ENCODE assay signal across 8 mouse cellular contexts in the genomic region with DNA sequence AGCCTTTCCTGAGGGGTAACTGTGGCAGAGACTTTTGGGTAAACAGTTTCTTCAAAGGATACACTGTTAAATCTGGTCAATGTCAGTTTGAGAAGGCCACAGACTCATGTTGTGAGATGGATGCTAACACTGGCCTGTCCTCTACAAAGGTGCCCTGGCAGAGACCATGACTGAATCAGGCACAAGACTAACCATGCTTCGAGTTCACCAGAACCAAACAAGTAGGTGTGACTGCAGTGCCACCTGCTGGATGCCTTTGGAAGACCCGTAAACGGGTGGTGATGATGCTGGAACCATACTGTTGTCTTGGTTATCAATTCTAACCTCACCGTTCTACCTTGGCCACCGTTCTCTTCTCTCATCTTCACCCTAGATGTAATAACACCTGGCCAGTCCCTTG. TPM values are rescaled to one million over a fixed set of nuclear protein-coding genes. Genes with fewer than 3 reads are reported as not detected.
DNase-seq lines count a peak whose midpoint lies in the region; ATAC-seq and TF ChIP-seq lines count a peak whose summit lies in the region.

No protein-coding gene starts in this region.

- H3K27ac ChIP-seq in ES-Bruce4 (ENCODE audit: insufficient read depth, low read length), result no peak overlapping the region
- no peak overlapping the region for H3K27ac ChIP-seq in embryonic facial prominence, embryonic 12.5 days
- H3K27ac ChIP-seq in heart, embryonic 16.5 days (ENCODE audit: low read length), result no peak overlapping the region

- WGBS in embryonic facial prominence, embryonic 12.5 days, result 18% methylated on average over 5 of the region's 5 CpGs
- WGBS in heart, embryonic 16.5 days, result 13% methylated on average over 5 of the region's 5 CpGs
- WGBS in lung, adult 2 months, result 15% methylated on average over 5 of the region's 5 CpGs

- no peak overlapping the region for H3K4me3 ChIP-seq in ES-Bruce4 (ENCODE audit: low read depth, low read length)
- no peak overlapping the region for H3K4me3 ChIP-seq in embryonic facial prominence, embryonic 12.5 days
- no peak overlapping the region for H3K4me3 ChIP-seq in heart, embryonic 16.5 days (ENCODE audit: low read length)
- H3K4me3 ChIP-seq in lung, adult 2 months (replicated peaks; ENCODE audit: extremely low read depth, low read depth, low read length), result no peak overlapping the region

- TF ChIP-seq CTCF in ES-Bruce4 (IDR thresholded peaks at IDR 0.05; ENCODE audit: low read depth, low read length), result peak; percentile 92
- TF ChIP-seq CTCF in lung, adult 2 months (IDR thresholded peaks at IDR 0.05; ENCODE audit: insufficient read depth, low read length), result peak; percentile 87

- no peak for TF ChIP-seq EP300 in ES-Bruce4 (IDR thresholded peaks at IDR 0.05; ENCODE audit: insufficient read depth, low read depth, low read length)

- no peak overlapping the region for H3K9ac ChIP-seq in ES-Bruce4 (ENCODE audit: low read depth, poor library complexity, severe bottlenecking)
- no peak overlapping the region for H3K9ac ChIP-seq in embryonic facial prominence, embryonic 12.5 days
- no peak overlapping the region for H3K9ac ChIP-seq in heart, embryonic 16.5 days (ENCODE audit: low read length)

- no peaks in the 10 kb centered on the region for H3K36me3 ChIP-seq in ES-Bruce4 (ENCODE audit: control insufficient read depth, insufficient read depth, low read length, poor library complexity, severe bottlenecking)
- no peaks in the 10 kb centered on the region for H3K36me3 ChIP-seq in embryonic facial prominence, embryonic 12.5 days
- no peaks in the 10 kb centered on the region for H3K36me3 ChIP-seq in heart, embryonic 16.5 days (ENCODE audit: control insufficient read depth, insufficient read depth)

- no peak overlapping the region for H3K4me2 ChIP-seq in embryonic facial prominence, embryonic 12.5 days (replicated peaks)
- H3K4me2 ChIP-seq in heart, embryonic 16.5 days (ENCODE audit: low read depth, low read length), result no peak overlapping the region

- H3K27me3 ChIP-seq in ES-Bruce4 (ENCODE audit: control insufficient read depth, insufficient read depth, low read length, poor library complexity, severe bottlenecking), result no peaks in the 10 kb centered on the region
- H3K27me3 ChIP-seq in embryonic facial prominence, embryonic 12.5 days, result no peaks in the 10 kb centered on the region
- H3K27me3 ChIP-seq in heart, embryonic 16.5 days (ENCODE audit: control insufficient read depth, insufficient read depth, low read length), result peaks cover 26% of the 10 kb centered on the region

- TF ChIP-seq POLR2A in ES-Bruce4 (IDR thresholded peaks at IDR 0.05; ENCODE audit: insufficient read depth, low read length), result no peak
- no peak for TF ChIP-seq POLR2A in lung, adult 2 months (IDR thresholded peaks at IDR 0.05; ENCODE audit: borderline replicate concordance, extremely low read depth, low read depth, low read length)

- no peaks in the 10 kb centered on the region for H3K4me1 ChIP-seq in ES-Bruce4 (ENCODE audit: control insufficient read depth, insufficient read depth, low read length)
- H3K4me1 ChIP-seq in embryonic facial prominence, embryonic 12.5 days, result no peaks in the 10 kb centered on the region
- no peaks in the 10 kb centered on the region for H3K4me1 ChIP-seq in heart, embryonic 16.5 days (ENCODE audit: control insufficient read depth, insufficient read depth, low read length)
- no peaks in the 10 kb centered on the region for H3K4me1 ChIP-seq in lung, adult 2 months (ENCODE audit: control insufficient read depth, insufficient read depth, low read length)

- 0 out of 2 replicates have a peak, but pooled peaks have one; percentile 47 for ATAC-seq in embryonic facial prominence, embryonic 12.5 days (ENCODE audit: insufficient number of reproducible peaks, insufficient read depth, low FRiP score, low TSS enrichment)
- 0 out of 2 replicates have a peak, but pooled peaks have one; percentile 18 for ATAC-seq in heart, embryonic 16.5 days (replicated peaks; ENCODE audit: extremely low read depth, insufficient read depth, low FRiP score)

- no peaks in the 10 kb centered on the region for H3K9me3 ChIP-seq in ES-Bruce4 (replicated peaks; ENCODE audit: control insufficient read depth, insufficient read depth, low read length, poor library complexity, severe bottlenecking)
- no peaks in the 10 kb centered on the region for H3K9me3 ChIP-seq in embryonic facial prominence, embryonic 12.5 days
- no peaks in the 10 kb centered on the region for H3K9me3 ChIP-seq in heart, embryonic 16.5 days (replicated peaks; ENCODE audit: control insufficient read depth, low read length)

- peak; percentile 55 to 65 for DNase-seq in adrenal gland, postnatal 4 days (ENCODE audit: low spot score in 2 of 2)
- peak; percentile 78 to 90 for DNase-seq in kidney, postnatal 36 days
- DNase-seq in lung, adult 2 months, result peak; percentile 58
- DNase-seq in ovary, postnatal 14 days (ENCODE audit: low spot score), result peak; percentile 77
- peak; percentile 81 for DNase-seq in thymus, postnatal 4 days

RNA-seq across cellular contexts. Expression of gene Chrna4, which starts 16.8 kb away (rescaled TPM):
- 0.43 and 1.0 TPM in 2 replicates for polyA plus RNA-seq in ES-Bruce4 (2011; ENCODE audit: insufficient read depth, insufficient read length, low read depth, missing spikeins)
- 10 to 100 TPM; 11.1 to 13.6 TPM for total RNA-seq in adrenal gland, postnatal 4 days (2021)
- 5.5 and 7.1 TPM in 2 replicates for polyA plus RNA-seq in embryonic facial prominence, embryonic 12.5 days (2016; fragmentation: Nextera tagmentation; extraction: Ambion mirVana)
- polyA plus RNA-seq in heart, embryonic 16.5 days (2015; fragmentation: Nextera tagmentation; extraction: Ambion mirVana), result 0.22 and 0.37 TPM in 2 replicates
- polyA plus RNA-seq in lung, adult 2 months (2012; rRNA removed), result 0.02 TPM in 1 of 2 replicates, not detected in the other
